Mouse (Mus musculus): ENCODE measurements around the gene Heatr1.
"Not testable (repeated sequence)": the region's sequence is repeated elsewhere in the genome, so short reads cannot be mapped to it uniquely, and the experiment has no call there.

The Heatr1 gene

DNA sequence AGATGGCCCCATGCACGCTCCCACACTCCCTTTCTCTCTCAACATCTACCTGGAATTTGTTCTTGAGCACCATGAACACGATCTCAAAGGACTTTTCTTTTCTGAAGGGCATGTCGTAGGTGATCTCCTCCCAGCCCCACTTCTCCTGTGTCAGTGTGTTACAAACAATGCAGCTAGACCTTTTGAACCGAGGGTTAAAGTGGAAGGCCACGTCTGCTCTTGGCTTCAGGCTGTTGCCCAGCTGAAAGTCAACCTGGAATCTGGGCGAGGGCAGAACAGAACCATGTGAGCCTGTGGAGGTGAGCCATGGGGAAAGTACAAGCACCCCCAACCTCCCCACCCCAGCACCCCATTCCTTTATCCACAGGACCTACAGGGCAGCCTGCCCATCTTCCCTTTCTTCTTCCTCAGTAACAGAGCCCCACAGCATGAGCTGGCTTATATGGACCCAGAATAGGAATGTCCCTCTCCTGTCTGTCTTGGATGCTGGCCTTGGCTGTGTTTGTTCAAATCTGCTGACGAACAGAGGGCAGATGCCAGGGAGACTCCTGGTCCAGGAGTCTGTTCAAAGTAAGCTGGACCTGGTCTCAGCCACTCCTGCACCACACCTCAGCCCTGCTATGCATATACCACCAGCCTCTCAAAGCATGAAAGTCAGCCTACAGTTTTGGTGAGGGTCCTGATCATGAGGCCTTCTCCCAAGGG, 60.0 kb downstream of the Heatr1 start:
- DNase-seq (ENCODE audit: low spot score in 2 of 2): no peak

DNA sequence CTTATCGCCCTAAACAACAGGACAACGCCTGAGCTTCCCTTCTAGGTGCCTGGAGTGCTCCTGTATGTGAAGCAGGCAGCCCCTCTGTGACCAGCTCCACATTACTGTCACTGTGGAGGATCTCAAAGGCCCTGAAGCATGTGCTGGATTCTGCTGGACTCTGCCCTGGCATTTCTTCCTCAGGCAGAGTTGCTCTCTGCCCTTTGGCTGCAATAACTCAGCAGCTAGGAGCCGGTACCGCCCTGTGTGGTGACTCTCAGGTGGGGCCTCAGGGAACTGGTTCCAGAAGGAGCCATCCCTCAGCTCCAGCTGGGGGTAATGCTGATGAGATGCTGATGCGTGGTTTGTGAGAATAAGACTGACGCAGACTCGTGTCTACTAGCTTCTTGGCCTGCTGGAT, 61.9 kb downstream of the Heatr1 start:
- DNase-seq (ENCODE audit: low spot score in 2 of 2): no peak

DNA sequence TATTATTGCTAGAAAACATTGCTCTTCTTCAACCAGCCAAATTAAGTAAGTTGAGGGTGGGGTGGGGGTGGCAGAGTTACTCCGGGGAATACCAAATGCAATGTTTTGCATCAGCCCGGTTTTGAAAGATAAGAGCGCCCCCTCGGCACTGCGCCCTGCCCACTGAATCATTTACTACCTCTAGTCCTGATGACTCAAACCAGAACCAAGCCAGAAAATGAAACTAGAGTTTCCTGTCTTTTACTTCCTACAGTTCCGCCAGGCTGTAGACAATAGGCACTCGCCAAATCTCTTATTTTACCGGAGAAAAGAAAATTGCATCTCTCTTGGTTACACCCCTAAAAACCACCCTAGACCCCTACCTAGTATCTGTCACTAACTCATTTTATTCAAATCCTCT, 65.6 kb downstream of the Heatr1 start:
- peak; percentile 26 to 57 for DNase-seq (ENCODE audit: low spot score in 2 of 2)

DNA sequence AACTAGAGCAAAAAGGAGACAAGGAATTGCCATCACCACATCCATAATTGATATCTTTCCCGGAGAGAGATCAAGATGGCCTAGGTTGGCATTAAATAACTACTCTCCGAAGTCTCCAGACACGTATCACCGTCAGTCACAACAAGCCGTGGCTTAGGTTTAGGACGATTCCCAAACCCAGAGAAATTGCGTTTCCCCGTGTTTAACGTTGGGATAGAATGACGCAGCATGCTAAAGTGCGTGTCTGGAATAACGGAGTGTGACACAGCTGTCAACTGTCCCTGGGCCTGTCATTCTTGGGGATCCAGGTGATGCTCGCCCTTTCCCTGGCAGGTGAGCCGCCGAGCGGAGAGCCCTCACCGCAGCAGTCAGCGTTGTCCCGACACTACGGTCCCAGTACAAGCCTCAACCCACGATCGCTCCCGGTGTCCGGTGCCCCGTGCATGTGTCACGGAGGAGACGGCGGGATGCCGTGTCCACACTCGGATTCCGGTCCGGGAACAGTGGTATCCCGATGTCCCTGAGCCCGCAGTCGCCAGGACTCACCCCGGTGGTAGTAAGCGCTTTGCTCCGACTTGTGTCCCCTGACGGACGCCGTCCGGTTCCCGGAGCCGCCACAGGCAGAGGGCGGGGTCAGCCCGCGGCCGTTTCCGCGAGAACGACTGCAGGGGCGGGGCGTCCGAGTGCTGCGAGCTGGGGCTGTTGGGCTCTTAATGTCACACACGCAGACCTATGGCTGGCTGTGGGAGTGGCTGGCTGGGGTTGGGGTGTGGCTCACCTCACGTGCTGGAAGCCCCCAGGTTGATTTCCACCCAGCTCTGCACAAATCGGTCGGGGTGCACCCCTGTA, 66.3 kb downstream of the Heatr1 start:
- DNase-seq (ENCODE audit: low spot score in 2 of 2): peak; percentile 94 to 96

DNA sequence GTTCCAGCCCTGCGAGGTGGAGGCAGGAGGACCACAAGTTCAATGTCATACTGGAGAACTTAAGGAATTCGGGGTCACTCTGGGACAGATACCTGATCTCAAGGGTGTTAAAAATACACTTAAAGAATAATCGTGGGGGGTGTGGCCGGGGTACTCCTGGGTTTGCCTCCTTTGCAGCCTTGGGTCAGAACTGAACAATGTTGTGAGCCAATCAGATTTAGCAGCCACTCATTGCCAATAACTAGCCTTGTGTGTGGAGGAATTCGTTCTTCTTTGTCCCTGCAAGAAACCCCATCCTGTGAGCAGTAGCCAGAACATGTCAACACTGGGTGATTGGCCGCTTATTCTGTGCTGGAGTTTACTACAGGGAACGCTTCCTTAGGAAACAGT, 66.9 kb downstream of the Heatr1 start:
- no peak for DNase-seq (ENCODE audit: low spot score in 2 of 2)

DNA sequence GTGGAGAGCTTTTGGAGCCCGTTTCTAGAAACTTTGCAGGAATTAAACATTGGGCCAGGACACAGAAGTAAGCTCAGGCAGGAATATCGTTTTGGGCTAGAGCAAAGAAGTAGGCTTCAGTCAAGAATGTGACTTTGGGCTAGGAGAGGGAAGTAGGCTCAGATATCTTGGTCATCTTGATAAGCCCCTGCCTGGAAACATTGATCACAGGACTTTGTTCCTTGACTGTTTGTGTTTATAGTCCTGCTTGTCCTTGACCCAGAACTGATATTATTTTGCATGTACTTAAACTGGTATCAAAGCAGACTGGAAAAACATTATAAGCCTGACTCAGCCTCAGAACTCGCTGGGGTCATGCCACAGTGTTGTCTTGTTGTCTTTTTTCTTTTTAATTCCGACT, 67.8 kb downstream of the Heatr1 start:
- no peak for DNase-seq (ENCODE audit: low spot score in 2 of 2)

DNA sequence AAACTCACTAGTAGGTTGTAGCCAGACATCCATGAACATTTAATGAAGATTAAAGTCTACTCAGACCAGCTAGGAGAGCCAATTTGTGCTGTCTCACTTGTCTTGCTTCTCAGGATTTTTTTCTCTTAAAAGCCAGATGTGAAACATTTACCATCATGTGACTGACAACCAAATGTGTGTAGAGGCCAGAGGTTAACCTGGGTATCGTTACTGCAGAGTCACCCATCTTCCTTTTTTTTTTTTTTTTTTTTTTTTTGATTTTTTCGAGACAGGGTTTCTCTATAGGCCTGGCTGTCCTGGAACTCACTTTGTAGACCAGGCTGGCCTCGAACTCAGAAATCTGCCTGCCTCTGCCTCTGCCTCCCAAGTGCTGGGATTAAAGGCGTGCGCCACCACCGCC, 69.3 kb downstream of the Heatr1 start:
- DNase-seq (ENCODE audit: low spot score in 2 of 2): not testable (repeated sequence)

DNA sequence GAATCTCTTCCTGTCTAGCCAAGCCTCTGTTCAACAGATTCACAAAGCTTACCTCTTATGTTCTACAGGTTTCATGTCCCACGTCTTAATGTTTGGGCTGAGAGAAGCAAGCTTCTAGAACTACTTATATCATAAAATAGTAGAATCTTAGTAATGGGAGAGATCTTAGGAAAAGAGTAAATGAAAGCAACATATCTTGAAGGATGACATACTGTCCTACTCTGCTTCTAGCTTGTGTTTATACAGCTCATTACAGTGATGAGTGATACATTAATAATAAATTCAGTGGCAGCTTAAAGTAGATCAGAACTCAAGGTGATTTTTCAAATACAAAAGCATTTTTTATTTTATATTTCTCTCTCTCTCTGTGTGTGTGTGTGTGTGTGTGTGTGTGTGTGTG, 70.0 kb downstream of the Heatr1 start, which contains the start of gene Lgals8:
Gene Lgals8, minus strand, starts transcription at position 101 of the 400 bp plus-strand sequence.
- DNase-seq (ENCODE audit: low spot score in 2 of 2): no peak

DNA sequence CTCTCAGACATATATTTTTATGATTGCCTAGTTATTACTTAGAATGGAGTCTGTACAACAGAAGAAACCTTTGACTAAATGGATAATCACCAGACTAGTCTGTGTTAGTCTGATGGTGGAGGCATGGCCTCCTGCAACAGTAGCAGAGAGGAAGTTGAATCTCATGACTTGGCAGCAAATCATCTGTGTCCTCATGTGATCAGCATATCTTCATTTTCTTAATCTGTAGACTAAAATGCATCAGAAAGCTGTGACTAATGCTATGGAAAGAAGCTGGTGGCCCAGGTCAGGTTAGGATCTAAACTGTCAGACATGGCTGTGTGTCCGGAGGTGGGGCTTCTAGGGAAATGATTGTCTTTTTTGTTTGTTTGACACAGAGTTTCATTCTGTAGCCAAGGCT, 73.7 kb downstream of the Heatr1 start:
- DNase-seq (ENCODE audit: low spot score in 2 of 2): no peak

DNA sequence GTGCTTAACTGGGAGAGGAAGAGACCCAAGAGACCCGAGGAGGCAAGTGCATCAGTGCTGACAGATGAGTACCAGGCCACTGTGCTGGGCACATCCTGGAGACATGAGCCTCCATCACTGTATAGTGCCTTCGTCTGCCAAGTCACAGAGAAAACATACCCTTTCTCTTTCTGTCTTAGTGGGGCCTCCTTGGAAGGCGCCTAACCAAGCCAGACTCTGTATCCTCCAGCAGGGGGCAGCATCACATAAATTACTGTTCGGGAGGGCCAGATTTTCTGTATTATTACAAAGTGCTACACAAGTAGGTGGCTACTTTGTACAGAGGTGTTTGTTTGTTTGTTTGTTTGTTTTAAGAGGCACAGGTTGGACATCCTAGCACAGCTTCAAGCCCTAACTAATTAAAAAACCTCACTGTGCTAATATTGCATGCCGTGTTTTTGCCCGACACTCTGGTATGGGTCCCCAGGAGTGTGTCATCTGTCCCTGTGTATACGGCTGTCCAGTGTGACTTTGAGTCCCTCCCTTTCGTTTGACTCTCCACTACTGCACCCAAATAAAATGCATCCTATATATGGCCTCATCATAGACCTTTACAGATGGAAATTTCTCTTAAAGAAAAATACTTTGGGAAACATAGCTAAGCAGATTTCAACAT, 79.0 kb downstream of the Heatr1 start:
- peak; percentile 58 to 68 for DNase-seq (ENCODE audit: low spot score in 2 of 2)

DNA sequence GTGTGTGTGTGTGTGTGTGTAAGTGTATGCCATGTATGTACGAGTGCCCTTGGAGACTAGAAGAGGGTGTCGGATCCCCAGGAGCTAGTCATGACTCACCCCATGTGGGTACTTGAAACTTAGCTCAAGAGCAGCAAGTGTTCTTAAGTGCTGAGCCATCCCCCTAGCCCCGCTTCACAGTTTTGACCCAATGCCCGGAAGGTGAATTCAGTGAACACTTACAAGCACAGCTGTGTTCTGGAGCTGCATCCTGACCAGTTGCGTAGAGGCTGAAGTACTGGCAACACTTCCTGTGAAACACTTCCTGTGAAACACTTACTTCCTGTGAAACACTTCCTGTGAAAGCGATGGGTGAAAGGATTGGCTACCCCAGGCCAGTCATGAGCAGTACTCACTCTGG, 80.4 kb downstream of the Heatr1 start:
- no peak for DNase-seq (ENCODE audit: low spot score in 2 of 2)

DNA sequence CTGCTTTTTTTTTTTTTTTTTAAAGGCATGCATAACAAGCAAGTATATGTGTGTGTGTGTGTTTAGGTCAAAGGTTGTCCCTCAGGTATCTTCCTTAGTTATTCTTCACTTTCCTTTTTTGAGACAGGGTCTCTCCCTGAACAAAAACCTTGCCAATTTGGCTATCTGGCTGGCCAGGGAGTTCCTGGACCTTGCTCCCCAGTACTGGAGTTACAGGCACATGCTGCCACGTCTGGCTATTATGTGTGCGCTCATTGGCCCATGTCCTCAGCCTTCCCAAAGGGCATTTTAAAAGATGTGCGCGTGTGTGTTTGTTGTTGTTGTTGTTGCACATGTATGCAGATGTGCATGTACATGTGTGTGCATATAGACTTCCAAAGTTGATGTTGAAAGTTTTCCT, 82.1 kb downstream of the Heatr1 start:
- no peak for DNase-seq (ENCODE audit: low spot score in 2 of 2)

DNA sequence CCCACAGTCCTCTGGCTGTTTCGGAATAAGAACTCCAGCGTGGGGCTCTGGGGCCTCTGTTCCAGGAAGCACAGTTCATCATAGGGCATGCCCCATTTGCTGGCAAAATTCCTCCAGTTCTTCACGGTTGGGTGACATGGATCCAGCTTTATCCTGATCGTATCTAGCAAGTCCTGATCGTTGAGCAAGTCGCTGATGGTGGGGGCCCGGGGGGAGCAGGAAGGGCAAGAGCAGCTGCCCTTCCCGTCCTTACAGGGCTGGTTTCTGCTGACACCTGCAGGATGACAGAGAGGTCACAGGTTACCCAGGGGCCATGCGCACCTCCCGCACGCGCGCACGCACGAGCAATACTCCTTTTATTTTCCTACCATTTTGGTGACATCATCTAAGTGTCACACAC, 83.5 kb downstream of the Heatr1 start:
- DNase-seq (ENCODE audit: low spot score in 2 of 2): no peak

DNA sequence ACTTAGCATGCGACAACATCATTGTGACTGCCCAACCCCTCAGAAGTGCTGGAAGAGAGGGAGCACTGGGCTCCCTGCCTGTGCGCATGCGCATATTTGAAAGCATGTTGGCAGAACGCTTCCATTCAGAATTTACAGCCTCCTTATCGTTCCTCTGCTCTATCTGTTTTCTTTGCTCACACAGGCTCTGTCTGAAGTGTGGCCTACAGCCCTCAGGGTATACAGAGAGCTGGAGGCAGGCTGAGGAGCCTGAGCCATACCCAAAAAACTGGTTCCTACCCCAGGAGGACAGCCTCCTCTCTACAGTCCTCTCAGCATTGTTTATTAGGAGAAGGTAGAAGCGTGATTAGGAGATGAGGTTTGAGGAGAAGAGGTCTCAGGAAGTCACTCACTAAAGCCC, 85.0 kb downstream of the Heatr1 start:
- DNase-seq (ENCODE audit: low spot score in 2 of 2): no peak

DNA sequence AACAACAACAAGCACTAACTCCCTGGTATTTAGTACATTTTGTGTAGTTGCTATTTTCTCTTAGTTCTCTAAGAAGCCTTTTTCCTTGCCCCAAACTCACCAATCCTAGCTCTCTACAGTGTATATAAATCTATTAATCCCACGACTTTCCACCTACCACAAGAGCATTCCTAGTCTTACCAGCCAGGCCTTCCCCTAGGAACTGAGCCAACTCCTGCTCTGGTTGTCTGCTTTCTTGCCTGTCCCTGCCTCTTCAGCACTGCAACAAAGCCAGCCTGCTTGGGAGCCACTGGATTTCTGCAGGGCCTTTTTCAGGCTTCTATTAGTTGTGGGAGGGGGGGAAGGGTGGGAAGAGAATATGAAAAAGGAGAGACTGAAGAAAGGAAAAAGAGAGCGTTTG, 90.4 kb downstream of the Heatr1 start:
- DNase-seq (ENCODE audit: low spot score in 2 of 2): no peak

DNA sequence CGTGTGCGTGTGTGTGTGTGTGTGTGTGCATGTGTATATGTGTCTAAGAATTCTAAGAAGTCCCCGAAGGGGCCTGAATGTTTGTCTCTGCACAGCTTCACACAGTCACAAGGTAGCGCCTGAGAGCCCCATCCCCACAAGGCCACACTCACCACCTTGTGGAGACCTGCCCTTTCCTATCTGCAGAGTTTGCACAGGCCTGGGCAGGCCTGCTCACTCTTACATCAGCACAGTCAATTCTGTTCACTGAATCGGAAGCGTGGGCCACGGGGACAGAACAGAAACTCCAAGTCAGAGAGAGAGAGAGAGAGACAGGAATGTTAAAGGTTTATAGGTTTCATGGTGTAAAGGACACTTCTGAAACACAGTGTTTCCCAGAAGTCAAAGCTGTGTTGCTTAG, 90.8 kb downstream of the Heatr1 start:
- DNase-seq (ENCODE audit: low spot score in 2 of 2): peak; percentile 65 to 73
